Mouse (Mus musculus): ENCODE measurements around the gene Mki67.

DNA sequence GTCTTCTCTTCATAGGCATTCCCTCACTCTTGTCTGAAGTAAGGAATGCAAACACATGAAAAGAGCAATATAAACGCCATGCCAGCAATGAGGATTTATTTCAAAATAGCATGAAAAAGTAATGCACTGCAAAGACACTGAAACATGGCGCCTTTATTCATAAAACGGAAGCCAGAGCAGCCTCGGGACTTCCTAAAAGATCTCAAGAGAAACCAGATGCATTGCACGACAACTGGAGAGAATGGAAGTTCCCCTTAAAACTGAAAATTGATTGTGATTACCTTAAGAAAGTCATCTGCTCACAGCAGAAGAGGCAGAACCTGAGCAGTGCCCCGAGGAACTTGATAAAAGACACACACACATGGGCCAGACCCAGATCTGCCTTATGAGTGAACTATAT, 10.4 kb downstream of the Mki67 start:
- TF ChIP-seq CTCF (IDR thresholded peaks at IDR 0.05; ENCODE audit: control insufficient read depth, insufficient read depth, insufficient replicate concordance, low read depth, low read length) (no peak), POLR2A (IDR thresholded peaks at IDR 0.05; ENCODE audit: control insufficient read depth, low read depth, low read length) (no peak)

Data from testis, adult 2 months (tissue).